Mouse (Mus musculus) embryonic stem cell, embryonic (primary cell): ENCODE results near the gene Pfn4.
"Not testable (repeated sequence)": the region's sequence is repeated elsewhere in the genome, so short reads cannot be mapped to it uniquely, and the experiment has no call there.

Experiments
- CTCF ChIA-PET, 4 experiments: fragments of 300-600 bp in 2 of 4; fragments of 350-600 bp in 2 of 4; sonication (Branson Sonifier 250); formaldehyde crosslinking; loops; one replicate each; lab custom pipeline; 2022; ENCODE audit warnings: inconsistent platforms in 2 of 4; lab: Charles Lee
- POLR2A ChIA-PET, 4 experiments: fragments of 300-600 bp in 2 of 4; fragments of 350-600 bp in 2 of 4; sonication (Branson Sonifier 250); formaldehyde crosslinking; loops; one replicate each; lab custom pipeline; 2022; ENCODE audit warnings: antibody characterized with exemption in 4 of 4, inconsistent platforms in 1 of 4; lab: Charles Lee

The Pfn4 gene

GRCm38 (mm10) chr12:4768492-4769332 is at the start of gene Pfn4, which contains the start of gene Fam228b:
Gene Pfn4 (plus strand): TSS chr12:4769022.
Gene Fam228b (minus strand): TSS chr12:4769267.
- POLR2A ChIA-PET, result interaction anchor here (0.5 to 2.8 kb wide), 65 partner anchors 8 to 1222 kb away, joined by 3 to 21 read pairs (median 4); partner anchors contain the start of genes Gm3625 (in 3 of the 4), Itsn2 (in 3 of the 4), Sf3b6 (in 3 of the 4) and Wdcp (in 3 of the 4)

GRCm38 (mm10) chr12:4719066-4719761 is 49.6 kb upstream of the Pfn4 start:
- CTCF ChIA-PET, result interaction anchor here in 3 of 4 experiments (0.6 to 1.8 kb wide), 7 partner anchors 9 to 1540 kb away, joined by 3 to 7 read pairs (median 4); partner anchors contain the start of genes Fam228b (in 2 of the 3) and Pfn4 (in 1 of the 3)
- POLR2A ChIA-PET, result interaction anchor here in 3 of 4 experiments (0.7 to 4.9 kb wide), 42 partner anchors 10 to 530 kb away, joined by 3 to 24 read pairs (median 4); partner anchors contain the start of genes Fam228b (in 2 of the 3), Pfn4 (in 2 of the 3), Sf3b6 (in 2 of the 3) and Atad2b (in 1 of the 3)

More at GRCm38 (mm10) chr12:4768492-4769332, at the start of gene Pfn4, which contains the start of gene Fam228b:
- CTCF ChIA-PET, result interaction anchor here (0.5 to 2.3 kb wide), 16 partner anchors 25 to 787 kb away, joined by 3 to 7 read pairs (median 3); partner anchors contain the start of genes Atad2b (in 1 of the 4) and Sf3b6 (in 1 of the 4)

GRCm38 (mm10) chr12:4719762-4720754 is 48.8 kb upstream of the Pfn4 start:
- CTCF ChIA-PET, result interaction anchor here (0.6 to 1.8 kb wide), 11 partner anchors 9 to 830 kb away, joined by 3 to 7 read pairs (median 4); partner anchors contain the start of genes Fam228b (in 2 of the 4) and Pfn4 (in 1 of the 4)

GRCm38 (mm10) chr12:4729165-4729564 is 39.7 kb upstream of the Pfn4 start:
- CTCF ChIA-PET, result interaction anchor here in 2 of 4 experiments (0.5 to 1.9 kb wide), 6 partner anchors 9 to 204 kb away, joined by 3 to 7 read pairs (median 3); partner anchors contain the start of genes Atad2b (in 1 of the 2), Fam228b (in 1 of the 2) and Pfn4 (in 1 of the 2)
- POLR2A ChIA-PET, result interaction anchor here in 3 of 4 experiments (0.5 to 2.4 kb wide), 6 partner anchors 9 to 1946 kb away, joined by 3 to 10 read pairs (median 3); partner anchors contain the start of genes Fam228b (in 1 of the 3) and Pfn4 (in 1 of the 3)

More at GRCm38 (mm10) chr12:4719762-4720754, 48.8 kb upstream of the Pfn4 start:
- POLR2A ChIA-PET, result interaction anchor here (0.6 to 4.9 kb wide), 57 partner anchors 9 to 531 kb away, joined by 3 to 24 read pairs (median 4); partner anchors contain the start of genes Cenpo (in 3 of the 4), Fam228b (in 3 of the 4), Pfn4 (in 3 of the 4) and Ptrhd1 (in 3 of the 4)

GRCm38 (mm10) chr12:4731629-4732028 is 37.2 kb upstream of the Pfn4 start:
- CTCF ChIA-PET, result interaction anchor here in 1 of 4 experiments (1.3 kb wide), 1 partner anchor 11 kb away, joined by 4 read pairs; no protein-coding TSS in a partner anchor
- POLR2A ChIA-PET, result interaction anchor here in 3 of 4 experiments (0.5 to 1.8 kb wide), 7 partner anchors 11 to 593 kb away, joined by 3 to 5 read pairs (median 3); partner anchors contain the start of genes Fam228b (in 1 of the 3), Gm3625 (in 1 of the 3) and Pfn4 (in 1 of the 3)

- POLR2A ChIA-PET, result interaction anchor here in 1 of 4 experiments (1.8 kb wide), 1 partner anchor 112 kb away, joined by 5 read pairs; no protein-coding TSS in a partner anchor
- CTCF ChIA-PET, result interaction anchor here in 1 of 4 experiments (1.3 kb wide), 1 partner anchor 12 kb away, joined by 4 read pairs; no protein-coding TSS in a partner anchor
Observed at GRCm38 (mm10) chr12:4732332-4732731, 36.5 kb upstream of the Pfn4 start.

GRCm38 (mm10) chr12:4738031-4738576 is 30.7 kb upstream of the Pfn4 start, which contains the start of gene Fam228a:
Gene Fam228a (minus strand): TSS chr12:4738430.
- POLR2A ChIA-PET, result interaction anchor here in 2 of 4 experiments (1.1 to 1.5 kb wide), 3 partner anchors 17 to 79 kb away, joined by 3 to 4 read pairs (median 3); partner anchors contain the start of gene Sf3b6 (in 1 of the 2)
- CTCF ChIA-PET, result interaction anchor here in 1 of 4 experiments (0.5 kb wide), 1 partner anchor 167 kb away, joined by 3 read pairs; no protein-coding TSS in a partner anchor

GRCm38 (mm10) chr12:4740823-4741222 is 28.0 kb upstream of the Pfn4 start:
- ChIA-PET POLR2A (interaction anchor here (0.5 to 1.8 kb wide), 4 partner anchors 20 to 512 kb away, joined by 3 to 4 read pairs (median 3); no protein-coding TSS in a partner anchor), CTCF (interaction anchor here in 1 of 4 experiments (0.6 kb wide), 1 partner anchor 206 kb away, joined by 3 read pairs; no protein-coding TSS in a partner anchor)

GRCm38 (mm10) chr12:4742183-4742582 is 26.6 kb upstream of the Pfn4 start:
- ChIA-PET CTCF (interaction anchor here in 1 of 4 experiments (0.5 kb wide), 1 partner anchor 210 kb away, joined by 3 read pairs; no protein-coding TSS in a partner anchor), POLR2A (interaction anchor here in 2 of 4 experiments (0.6 to 0.7 kb wide), 2 partner anchors 12 to 82 kb away, joined by 3 to 5 read pairs; no protein-coding TSS in a partner anchor)

GRCm38 (mm10) chr12:4744486-4744885 is 24.3 kb upstream of the Pfn4 start:
- ChIA-PET CTCF (interaction anchor here in 2 of 4 experiments (0.6 to 1.5 kb wide), 2 partner anchors 11 kb away, joined by 3 to 4 read pairs; no protein-coding TSS in a partner anchor), POLR2A (interaction anchor here in 3 of 4 experiments (0.5 to 1.7 kb wide), 8 partner anchors 9 to 75 kb away, joined by 3 to 4 read pairs (median 3); partner anchors contain the start of gene Sf3b6 (in 1 of the 3))

- POLR2A ChIA-PET, result interaction anchor here in 1 of 4 experiments (0.6 kb wide), 1 partner anchor 12 kb away, joined by 3 read pairs; no protein-coding TSS in a partner anchor
- CTCF ChIA-PET, result not testable (repeated sequence)
Observed at GRCm38 (mm10) chr12:4754451-4754850, 14.4 kb upstream of the Pfn4 start.

GRCm38 (mm10) chr12:4757060-4757459 is 11.8 kb upstream of the Pfn4 start:
- POLR2A ChIA-PET, result interaction anchor here in 1 of 4 experiments (1.3 to 3.4 kb wide), 2 partner anchors 12 to 38 kb away, joined by 4 to 11 read pairs; partner anchors contain the start of genes Fam228b and Pfn4
- CTCF ChIA-PET, result no interaction called here

- CTCF ChIA-PET, result interaction anchor here (0.5 to 2.3 kb wide), 15 partner anchors 25 to 787 kb away, joined by 3 to 10 read pairs (median 3); partner anchors contain the start of genes Atad2b (in 1 of the 4) and Sf3b6 (in 1 of the 4)
- POLR2A ChIA-PET, result interaction anchor here (0.5 to 2.8 kb wide), 62 partner anchors 8 to 1223 kb away, joined by 3 to 21 read pairs (median 4); partner anchors contain the start of genes Gm3625 (in 3 of the 4), Itsn2 (in 3 of the 4), Sf3b6 (in 3 of the 4) and Atad2b (in 2 of the 4)
Observed at GRCm38 (mm10) chr12:4769333-4769723, 506 bp downstream of the Pfn4 start.

- ChIA-PET POLR2A (interaction anchor here in 3 of 4 experiments (0.6 to 2.0 kb wide), 7 partner anchors 19 to 153 kb away, joined by 3 to 6 read pairs (median 3); partner anchors contain the start of gene Sf3b6 (in 1 of the 3)), CTCF (interaction anchor here in 1 of 4 experiments (1.5 kb wide), 1 partner anchor 19 kb away, joined by 4 read pairs; no protein-coding TSS in a partner anchor)
Observed at GRCm38 (mm10) chr12:4774895-4775587, 6.2 kb downstream of the Pfn4 start.
